Mouse (Mus musculus) induced T-regulatory cell, adult 2 months (primary cell): Measurements from ENCODE around the gene Apba1.

ENCODE experiments used
- DNase-seq: peaks from one replicate; pipeline ENCODE4 v3.0.0-alpha.2; 2012; ENCODE audit warnings: low read depth

The Apba1 gene

GRCm38 (mm10) chr19:23806796-23807195 is 48.1 kb downstream of the Apba1 start:
- DNase-seq = no peak

DNA sequence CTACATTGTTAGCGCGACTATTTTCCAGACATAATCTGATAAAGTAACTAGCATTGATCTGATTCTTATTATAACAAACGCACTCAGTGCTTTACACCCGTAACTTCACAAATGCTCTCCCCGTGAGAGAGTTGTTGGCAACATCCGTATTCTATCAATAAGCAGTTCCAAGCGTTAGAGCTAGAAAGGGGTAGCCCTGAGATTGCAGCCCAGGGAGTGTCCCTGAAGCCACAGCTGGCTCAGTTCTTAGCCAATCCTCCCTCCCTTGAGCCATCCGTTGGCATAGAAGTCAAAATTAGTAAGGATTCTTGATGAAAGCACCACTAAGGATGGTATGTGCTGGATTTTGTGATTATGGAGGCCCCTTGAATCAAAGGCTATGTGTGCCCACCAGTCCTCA is 48.7 kb downstream of the Apba1 start:
- DNase-seq = no peak

DNA sequence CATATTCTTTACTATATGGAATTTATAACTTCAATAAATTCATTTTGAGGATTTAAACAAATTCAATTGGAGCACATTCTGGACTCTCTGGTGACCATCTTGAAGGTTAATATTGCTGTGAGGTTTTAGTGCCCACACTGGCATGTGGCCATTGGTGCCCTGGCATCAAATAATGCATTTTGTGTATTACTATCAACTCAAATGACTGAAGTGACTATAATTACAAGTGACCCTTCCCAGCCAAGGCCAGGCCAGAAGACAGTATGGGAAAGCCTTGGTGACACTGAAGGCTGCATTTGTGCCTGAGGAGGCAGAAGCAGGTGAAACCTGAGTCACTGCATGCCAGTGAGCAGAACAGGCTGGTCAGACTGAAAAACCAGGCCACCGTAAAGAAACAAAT is 50.5 kb downstream of the Apba1 start:
- DNase-seq = no peak

DNA sequence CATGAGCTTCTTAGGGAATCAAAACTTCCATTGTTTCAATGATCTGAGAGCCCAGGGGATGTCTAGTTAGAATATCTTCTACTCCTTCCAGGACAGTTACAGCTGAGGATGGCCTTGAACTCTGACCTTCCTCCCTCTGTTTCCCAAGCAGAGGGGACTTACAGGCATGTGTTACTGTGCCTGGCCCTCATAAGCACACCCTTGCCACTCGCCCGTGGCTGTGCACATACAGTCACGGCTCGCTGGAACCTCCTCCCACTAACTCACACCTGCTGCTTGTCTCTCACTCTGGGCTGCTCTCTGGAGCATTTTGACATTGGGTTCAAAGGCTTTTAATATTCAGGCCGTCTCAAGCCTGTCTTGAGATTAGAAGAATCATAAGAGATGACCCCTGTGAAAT is 51.8 kb downstream of the Apba1 start:
- no peak for DNase-seq

- no peak for DNase-seq
Observed at GRCm38 (mm10) chr19:23810976-23811375, 52.3 kb downstream of the Apba1 start.

DNA sequence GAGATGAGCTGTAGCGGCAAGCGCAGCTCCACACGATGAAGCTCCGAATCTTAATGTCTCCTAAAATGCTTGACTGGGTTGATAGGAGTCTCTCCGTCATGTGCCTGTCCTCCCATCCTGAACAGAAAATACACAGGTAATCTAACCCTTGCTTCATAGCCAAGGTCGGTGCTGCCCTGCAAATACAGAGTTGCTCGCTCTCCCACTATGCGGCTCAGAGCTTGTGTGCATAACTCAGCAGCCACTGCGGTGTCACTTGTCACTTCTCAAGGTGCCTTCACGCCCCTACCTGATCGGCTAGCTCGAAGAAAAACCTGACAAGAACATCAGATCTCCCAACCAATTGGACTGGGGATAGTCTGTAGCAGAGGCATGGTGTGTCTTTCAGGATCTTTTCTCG is 58.1 kb downstream of the Apba1 start:
- DNase-seq = no peak

DNA sequence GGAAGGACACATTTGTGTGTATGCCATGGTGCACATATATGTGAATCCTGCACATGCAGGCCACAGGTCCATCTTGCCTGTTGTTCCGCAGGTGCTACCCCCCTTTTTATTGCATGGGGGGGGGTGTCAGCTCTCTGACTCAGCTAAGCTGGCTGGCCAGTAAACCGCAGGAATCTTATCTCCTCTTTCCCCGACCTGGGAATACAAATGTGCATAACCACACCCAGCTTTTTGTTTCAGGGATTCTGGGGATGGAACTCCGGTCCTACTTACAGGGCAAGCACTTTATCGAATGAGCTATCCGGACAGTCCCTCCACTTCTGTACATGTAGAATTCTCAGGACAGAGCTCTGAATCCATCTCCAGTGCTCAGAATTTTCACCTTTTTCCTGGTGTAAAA is 58.5 kb downstream of the Apba1 start:
- DNase-seq = no peak

GRCm38 (mm10) chr19:23819882-23820281 is 61.2 kb downstream of the Apba1 start:
- no peak for DNase-seq

DNA sequence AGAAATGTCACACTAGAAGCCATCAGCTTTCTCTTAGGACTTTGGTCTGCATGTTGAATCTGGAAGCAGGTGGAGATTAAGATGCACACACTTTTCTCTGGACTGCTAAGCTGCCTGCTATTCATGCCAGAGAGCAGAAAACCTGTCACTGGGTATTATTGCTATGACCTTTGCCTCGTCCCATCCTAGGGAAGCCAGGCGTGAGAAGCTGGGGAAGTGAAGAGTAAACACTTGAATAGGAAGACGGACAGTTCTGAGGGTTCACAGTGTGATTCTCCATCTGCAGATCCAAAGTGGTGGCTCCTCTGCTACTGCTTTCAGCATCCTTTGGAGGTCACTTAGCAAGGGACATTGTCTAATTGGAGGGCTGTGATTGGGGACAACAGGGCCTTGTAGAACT is 63.8 kb downstream of the Apba1 start:
- DNase-seq = no peak

DNA sequence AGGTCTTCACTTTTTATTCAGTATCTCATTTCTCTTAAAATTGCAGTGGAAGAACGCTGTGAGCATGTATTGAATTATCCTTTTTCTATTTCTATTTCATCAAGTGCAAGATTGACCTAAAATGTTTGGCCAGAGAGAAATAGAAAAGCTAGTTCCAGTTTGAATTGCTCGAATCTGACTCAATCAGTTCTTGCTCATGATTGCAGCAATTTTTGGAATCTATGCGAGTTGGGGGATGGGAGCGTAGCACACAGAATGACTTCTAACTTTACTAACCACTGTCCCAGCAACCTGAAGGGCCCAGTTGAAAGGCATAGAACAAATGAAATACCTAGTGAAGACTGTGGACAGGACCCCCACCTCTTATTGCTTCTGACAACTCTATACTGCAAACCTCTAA is 64.8 kb downstream of the Apba1 start:
- no peak for DNase-seq

- no peak for DNase-seq
Observed at GRCm38 (mm10) chr19:23826251-23826650, 67.6 kb downstream of the Apba1 start.

GRCm38 (mm10) chr19:23830761-23831160 is 72.1 kb downstream of the Apba1 start:
- DNase-seq = no peak

- no peak for DNase-seq
Observed at GRCm38 (mm10) chr19:23833685-23834682, 75.3 kb downstream of the Apba1 start.

GRCm38 (mm10) chr19:23834721-23835120 is 76.0 kb downstream of the Apba1 start:
- no peak for DNase-seq

- no peak for DNase-seq
Observed at GRCm38 (mm10) chr19:23855832-23856231, 97.1 kb downstream of the Apba1 start.

DNA sequence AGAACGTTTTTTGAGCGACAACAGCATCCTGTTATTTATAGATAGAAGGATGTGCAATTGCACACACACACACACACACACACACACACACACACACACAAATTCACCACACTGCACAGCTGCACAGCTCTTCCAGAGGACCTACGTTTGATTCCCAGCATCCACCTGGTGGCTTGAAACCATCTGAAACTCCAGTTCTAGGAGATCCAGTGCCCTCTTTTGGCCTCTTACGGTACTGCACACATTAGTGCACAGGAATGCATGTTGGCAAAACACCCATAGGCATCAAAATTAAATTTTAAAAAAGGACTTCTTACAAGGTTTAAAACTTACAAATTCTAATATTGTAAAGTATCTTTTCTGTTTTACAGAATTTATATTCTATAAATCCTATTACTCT is 99.4 kb downstream of the Apba1 start:
- DNase-seq = no peak

DNA sequence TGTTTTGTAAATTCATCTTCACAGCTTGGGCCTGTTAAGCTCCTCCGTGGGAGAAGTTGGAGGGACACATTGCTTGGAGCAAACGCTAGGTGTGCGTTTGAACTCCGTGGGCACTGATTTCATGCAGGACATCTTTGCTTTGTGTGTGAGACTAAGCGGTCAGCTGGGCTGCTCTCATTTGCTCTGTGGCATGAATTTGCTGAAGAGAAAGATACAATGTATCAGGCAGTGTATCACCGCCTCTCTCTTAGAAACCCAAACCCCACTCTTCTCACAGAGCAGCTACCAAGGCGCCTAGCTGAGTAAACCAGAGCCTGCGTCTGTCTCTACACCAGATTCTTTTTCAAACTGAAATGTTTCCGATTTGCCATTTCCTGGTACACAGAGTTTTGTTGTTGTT is 100.1 kb downstream of the Apba1 start:
- DNase-seq = no peak

DNA sequence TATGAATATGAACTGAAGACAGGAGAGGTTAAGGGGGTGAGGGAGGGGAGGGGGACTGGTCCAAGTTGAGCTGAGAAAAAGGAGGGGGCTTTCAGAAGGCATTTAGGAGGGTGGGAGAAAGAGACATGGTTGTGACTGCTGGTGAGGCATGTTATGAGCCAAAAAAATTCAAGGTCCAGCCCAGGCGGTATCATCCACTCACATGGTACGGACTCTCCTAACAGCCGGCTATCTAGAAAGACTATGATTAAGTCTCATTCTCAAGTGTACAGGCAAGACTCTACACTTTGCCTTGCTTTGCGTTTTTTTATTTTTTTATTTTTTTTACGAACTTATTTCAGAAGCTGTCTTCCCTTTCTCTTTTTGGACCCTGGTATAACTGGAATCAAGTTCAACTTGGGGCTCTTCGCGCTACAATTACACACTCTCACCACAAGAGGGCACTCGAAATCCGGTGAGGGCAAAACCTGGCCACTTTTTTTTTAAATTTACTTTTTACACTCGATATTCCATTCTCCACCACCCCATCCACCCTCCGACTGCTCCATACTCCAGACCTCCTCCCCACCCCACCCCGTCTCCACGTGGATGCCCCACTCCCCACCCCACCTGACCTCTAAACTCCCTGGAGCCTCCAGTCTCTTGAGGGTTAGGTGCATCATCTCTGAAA is 101.6 kb downstream of the Apba1 start:
- DNase-seq = peak; percentile 44

DNA sequence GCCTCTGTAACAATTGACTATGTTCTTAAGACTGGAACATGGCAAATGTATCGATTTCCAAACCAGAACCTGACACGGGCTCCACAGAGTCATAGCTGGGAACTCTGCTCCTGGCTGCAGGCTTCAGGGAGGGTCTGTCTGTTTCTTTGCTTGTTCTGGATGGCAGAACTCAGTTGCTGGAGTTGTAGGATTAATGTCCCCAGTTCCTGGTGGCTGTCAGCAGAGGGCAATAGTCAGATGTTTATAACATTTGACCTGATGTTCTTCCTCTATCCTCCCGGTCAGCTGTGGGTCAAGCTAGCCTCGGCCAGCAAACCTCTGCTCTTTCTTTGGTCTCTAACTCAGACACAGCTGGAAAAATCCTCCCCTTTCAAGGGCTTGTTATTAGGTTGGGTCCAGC is 104.0 kb downstream of the Apba1 start:
- no peak for DNase-seq

DNA sequence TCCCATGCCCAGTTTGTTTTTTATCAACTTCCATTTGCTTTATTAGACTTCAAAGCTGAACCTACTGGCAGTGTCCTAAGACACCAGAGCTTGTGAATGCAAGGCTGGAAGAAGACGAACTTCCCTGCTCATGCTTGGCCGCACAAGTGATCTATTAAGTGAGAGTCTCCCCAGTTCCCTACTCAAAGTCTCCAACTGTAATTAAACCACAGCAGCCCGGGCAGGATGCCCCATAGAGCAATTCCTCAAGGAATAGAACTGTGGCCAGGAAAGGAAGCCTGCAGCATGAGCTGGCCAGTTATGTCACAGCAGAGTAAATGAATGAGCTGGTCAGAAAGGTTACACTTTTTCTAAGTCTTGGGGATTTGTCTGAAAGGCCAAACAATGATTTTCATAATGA is 105.3 kb downstream of the Apba1 start:
- DNase-seq = no peak

GRCm38 (mm10) chr19:23866045-23866444 is 107.4 kb downstream of the Apba1 start:
- DNase-seq = no peak

GRCm38 (mm10) chr19:23867052-23867451 is 108.4 kb downstream of the Apba1 start:
- no peak for DNase-seq

DNA sequence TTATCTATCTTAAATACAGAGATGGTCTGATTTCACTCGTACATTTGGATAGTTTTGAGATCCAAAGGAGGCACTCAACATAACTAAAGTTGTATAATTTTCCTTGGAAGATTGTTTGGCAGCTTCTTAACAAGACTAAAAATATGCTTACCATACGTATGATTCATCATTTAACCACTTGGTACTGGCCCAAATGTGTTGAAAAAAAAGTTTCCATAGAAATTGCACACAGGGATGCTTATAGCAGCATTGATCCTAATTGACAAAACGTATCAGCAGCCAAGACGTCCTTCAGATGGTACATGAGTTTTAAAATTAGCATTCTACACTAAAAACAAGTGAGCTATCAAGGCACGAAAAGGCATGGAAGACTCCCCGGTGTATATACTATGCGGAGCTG is 108.9 kb downstream of the Apba1 start:
- no peak for DNase-seq
